Mouse (Mus musculus): ENCODE measurements at regions not wholly inside any gene's neighbourhood (a gene's known extent, or its start where the extent isn't known, plus 50 kb on each side); places are given as distances from the start of the nearest gene placed in this dataset.

DNA sequence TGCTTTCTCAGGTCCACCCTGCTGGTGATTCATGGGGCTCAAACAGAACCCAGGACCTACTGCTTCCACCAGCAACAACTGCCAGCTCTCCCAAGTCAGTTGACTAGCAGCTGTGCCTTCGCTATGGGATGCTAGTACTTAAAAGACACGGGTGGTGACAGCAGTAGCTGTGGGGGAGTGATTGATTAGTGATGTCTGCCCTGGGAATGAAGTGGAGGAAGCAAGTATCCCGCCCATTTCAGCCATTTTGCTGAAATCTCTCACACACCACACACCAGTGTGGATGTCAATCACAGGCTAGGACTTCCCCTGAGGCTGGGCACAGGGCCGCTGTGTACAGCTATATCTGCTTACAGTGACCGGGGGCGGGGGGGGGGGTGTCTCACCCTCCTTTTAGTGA is 153.2 kb downstream of the Matn1 start:
- DNase-seq (ENCODE audit: low read depth, low spot score) = peak; percentile 63

DNA sequence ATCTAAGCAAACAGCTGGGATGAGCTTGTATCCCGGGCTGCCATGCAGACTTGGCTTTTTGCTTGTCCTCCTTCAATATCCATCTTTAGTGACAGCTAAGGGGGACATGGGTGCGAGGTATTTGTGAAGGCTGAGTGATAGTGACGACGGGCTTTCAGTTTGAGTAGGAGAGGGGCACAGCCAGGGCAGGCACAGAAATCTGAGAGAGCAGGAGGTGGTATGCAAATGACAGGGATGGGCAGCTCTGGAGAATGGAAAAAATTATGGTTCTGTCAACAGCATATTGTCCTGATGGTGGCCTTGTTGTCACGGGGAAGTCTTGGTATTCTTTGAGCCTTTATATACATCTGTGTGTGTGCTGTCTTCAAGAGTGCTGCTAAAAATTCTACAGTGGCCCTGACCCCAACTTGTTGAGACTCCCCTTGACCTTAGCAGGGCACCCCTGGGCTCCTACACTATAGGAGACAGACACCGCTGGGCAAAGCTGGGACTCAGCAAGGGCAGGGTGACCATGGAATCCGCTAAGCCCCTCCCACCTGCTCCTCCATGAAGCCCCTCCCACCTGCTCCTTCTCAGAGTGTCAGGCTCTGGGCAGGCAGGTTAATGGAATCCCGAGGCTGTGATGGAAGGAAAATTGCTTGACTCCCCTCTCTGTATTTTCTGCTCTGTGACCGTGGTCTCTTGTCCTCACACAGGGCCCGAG is 156.1 kb downstream of the Matn1 start:
- DNase-seq (ENCODE audit: low read depth, low spot score) = peak; percentile 43

DNA sequence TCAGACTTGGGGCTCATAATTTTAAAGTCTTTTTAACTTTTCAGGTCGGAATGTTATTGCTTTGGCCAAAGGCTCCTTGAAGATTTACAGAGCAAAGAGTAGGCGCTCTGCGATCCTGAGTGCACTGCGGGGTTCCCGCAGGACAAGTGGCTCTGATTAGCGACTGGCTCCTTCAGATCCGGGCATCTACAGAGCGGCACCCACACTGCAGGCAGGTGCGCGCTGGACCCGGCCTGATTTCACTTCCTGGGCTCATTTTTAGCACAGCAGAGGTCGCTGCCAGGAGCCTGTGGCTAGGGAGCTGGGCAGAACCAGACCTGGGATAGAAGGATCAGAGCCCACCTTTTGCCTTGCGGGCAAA is 156.6 kb downstream of the Matn1 start:
- no peak for DNase-seq (ENCODE audit: low read depth, low spot score)

- no peak for DNase-seq (ENCODE audit: low read depth, low spot score)
Measured at GRCm38 (mm10) chr4:131102163-131102562, 158.0 kb downstream of the Matn1 start.

DNA sequence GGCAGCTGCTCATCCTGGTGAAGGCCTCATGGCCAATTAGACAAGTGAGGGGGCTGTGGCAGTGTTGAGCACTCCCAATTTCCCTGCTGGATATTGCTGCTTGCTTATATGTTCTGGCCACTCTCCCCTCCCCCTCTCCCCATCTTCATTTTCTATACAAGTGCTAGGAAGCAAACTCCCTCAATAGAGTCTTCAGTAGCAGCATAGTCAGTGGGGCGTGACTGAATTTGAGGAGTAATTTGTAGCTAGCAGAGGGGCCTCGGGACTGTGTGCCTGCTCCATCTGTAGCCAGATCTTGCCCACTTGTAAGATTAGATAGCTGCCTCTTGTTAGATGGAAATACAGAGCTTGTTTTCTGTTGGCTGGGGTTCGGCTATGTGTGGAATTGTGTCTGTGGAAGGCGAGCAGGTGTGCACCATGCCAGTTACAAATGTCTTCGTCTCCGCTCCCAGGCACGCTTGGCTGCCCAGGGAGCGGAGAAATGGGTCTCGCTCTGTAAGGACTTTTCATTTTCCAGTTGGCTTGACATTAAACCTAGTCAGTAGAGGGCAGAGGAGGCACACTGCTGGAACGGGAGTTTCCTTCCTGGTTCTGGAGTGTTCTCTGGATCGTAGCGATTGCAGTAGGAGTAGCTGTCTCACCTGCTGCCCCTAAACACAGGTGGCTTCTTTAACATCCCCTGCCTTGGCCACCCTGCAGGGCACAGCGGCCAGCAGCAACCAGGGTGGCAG is 163.1 kb downstream of the Matn1 start:
- DNase-seq (ENCODE audit: low read depth, low spot score) = no peak

GRCm38 (mm10) chr4:131112536-131112935 is 168.4 kb downstream of the Matn1 start:
- no peak for DNase-seq (ENCODE audit: low read depth, low spot score)

- no peak for DNase-seq (ENCODE audit: low read depth, low spot score)
Measured at GRCm38 (mm10) chr4:131113727-131114303, 169.6 kb downstream of the Matn1 start.

- DNase-seq (ENCODE audit: low read depth, low spot score) = peak; percentile 87
Measured at GRCm38 (mm10) chr4:131115247-131115646, 171.1 kb downstream of the Matn1 start.

GRCm38 (mm10) chr4:131118586-131118985 is 174.4 kb downstream of the Matn1 start:
- DNase-seq (ENCODE audit: low read depth, low spot score) = no peak

DNA sequence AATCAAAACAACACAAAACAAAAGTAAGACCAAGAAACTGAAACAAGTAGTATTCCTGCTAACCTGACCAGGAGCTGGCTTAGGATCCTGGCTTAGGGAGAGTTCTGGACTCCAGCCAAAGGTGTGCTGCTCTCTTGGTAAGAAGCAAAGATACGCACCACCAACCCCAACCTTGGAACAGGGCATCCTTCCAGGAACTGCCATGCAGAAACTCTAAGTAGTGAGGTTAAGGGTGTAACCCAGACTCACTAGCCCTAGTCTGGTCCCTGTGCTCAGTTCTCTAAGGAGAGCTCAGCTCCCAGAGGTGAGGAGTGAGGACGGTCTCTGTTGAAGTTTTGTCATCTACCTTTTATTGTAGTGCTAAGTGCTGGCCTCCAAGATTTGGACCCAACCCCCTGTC is 175.4 kb downstream of the Matn1 start:
- no peak for DNase-seq (ENCODE audit: low read depth, low spot score)

GRCm38 (mm10) chr4:131120680-131121079 is 176.5 kb downstream of the Matn1 start:
- DNase-seq (ENCODE audit: low read depth, low spot score) = no peak

DNA sequence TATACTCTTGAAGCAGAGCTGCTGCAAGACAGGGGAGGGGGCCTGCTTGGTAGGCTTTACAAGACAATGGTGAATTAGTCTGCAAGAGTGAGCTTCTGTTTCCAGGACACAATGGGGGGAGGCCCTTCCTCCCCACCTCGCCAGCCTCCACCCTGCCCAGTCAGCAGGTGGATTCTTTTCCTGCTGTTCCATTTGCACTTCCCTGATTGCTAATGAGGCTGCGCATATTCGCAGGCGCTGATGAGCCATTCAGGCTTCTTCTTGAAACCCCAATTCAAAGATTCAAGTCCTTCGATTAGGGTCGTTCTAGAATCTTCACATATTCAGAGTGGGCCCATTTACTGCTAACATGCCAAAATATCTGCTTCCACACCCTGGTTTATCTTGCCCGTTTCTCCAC is 181.8 kb downstream of the Matn1 start:
- DNase-seq (ENCODE audit: low read depth, low spot score) = no peak

DNA sequence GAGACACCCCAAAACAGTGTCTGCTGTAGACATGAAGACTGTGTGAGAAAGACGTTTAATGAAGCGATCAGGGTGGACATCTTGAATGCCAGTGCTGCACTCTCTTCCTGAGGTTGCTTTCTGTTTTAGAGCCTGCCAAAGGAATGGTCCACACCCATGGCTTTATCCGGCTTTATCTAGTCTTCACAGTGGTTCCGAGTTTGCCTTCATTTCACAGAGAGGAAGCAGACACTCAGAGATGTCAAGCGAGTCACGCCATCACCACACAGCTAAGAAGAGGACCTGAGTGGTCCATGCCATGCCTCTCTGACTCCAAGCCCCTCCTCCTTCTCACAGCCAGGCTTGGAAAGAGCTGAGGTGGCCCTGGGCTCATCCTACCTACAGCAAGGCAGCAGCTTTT is 182.7 kb downstream of the Matn1 start:
- no peak for DNase-seq (ENCODE audit: low read depth, low spot score)

DNA sequence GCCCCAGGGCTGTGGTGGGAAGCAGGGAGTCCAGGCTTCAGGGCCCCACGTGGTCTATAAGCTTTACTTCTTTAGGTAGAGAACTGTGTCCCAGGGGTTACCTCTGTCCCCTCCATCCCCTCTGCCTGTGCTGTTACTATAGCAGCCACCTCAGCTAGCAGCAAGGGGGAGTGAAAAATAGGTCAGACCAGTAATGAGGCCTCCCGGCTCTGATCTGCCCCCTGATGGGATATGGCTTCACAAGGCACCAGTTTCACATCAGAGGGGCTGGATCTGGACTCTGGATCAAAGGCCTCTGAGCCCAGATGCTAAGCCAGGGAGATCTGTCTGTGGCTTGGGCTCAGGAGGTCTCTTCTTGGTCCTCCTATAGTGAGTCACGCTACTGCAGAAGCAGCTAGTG is 184.5 kb downstream of the Matn1 start:
- DNase-seq (ENCODE audit: low read depth, low spot score) = no peak

- no peak for DNase-seq (ENCODE audit: low read depth, low spot score)
Measured at GRCm38 (mm10) chr4:131132201-131132600, 188.0 kb downstream of the Matn1 start.

DNA sequence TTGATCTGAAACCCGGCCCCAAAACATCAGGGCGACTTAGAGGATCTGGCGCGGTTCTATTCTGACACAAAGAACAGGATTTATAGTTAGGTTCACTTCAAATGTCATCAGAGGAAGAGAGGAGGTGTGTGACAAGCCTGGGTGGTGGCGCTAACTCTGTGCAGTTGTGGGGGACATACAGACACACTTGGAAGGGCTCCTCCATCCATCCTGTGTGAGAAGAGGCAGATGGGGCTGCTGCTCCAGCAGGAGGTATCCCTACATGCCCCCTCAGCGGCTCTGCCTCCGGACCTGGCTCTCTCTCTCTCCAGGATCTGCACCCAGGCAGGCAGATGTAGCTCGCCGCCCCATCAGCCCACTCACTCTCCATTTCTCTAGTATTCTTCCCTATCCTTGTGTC is 188.6 kb downstream of the Matn1 start:
- no peak for DNase-seq (ENCODE audit: low read depth, low spot score)

- DNase-seq (ENCODE audit: low read depth, low spot score) = no peak
Measured at GRCm38 (mm10) chr4:131135841-131136240, 191.7 kb downstream of the Matn1 start.

GRCm38 (mm10) chr4:131138891-131139290 is 194.7 kb downstream of the Matn1 start:
- no peak for DNase-seq (ENCODE audit: low read depth, low spot score)

DNA sequence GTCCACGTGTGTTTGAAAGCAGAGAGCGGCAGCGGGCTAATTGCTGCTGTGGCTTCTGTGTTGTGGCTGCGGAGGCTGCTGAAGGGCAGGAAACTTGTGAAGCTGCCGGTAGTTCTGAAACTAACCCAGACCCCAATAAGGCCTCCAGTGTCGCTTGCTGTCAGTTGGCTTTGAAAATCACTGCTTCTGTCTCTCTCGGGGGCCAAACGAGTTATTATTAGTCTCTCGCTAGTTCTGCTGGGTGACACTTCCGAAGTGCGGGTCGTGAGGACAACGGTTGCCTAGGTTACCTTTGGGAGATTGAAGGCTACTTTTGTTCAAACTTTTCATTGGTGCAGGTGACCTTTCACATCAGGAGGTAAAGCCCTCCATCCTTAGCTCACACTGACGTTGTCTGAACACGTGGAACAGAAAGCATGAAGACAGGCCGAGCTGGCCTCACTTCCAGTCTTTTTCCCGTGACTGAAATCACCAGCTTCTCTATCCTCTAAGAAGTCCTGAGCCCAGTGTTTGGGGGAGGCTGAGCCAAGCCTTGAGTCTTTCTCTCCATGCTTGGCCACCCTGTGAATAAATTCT is 197.8 kb downstream of the Matn1 start:
- DNase-seq (ENCODE audit: low read depth, low spot score) = no peak

DNA sequence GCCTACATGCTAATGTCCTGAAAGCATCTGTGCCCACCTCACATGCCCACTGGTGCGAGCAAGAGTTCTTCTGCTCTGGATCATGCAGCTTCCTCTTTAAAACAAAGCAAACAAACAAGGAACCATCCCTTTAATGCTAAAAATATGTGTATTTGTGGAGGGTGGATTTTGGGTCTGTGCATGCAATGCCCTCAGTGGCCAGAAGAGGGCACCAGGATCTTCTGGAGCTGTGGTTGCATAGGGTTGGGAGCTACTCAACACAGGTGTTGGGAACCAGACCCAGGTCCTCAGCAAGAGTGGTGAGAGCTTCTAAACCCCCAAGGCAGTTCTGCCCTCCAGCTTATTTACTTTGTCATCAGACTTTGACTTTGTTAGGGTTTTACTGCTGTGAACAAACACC is 201.3 kb downstream of the Matn1 start:
- DNase-seq (ENCODE audit: low read depth, low spot score) = no peak

- DNase-seq (ENCODE audit: low read depth, low spot score) = no peak
Measured at GRCm38 (mm10) chr4:131148042-131148747, 204.0 kb downstream of the Matn1 start.

GRCm38 (mm10) chr4:131149466-131149865 is 205.3 kb downstream of the Matn1 start:
- no peak for DNase-seq (ENCODE audit: low read depth, low spot score)
